Mouse (Mus musculus) B cell, adult 2 months (primary cell): ENCODE measurements around the gene Cadps2.
A peak's percentile ranks its signal among the peaks of the same experiment; 100 is the strongest.

Source experiments
- DNase-seq, 2 experiments: peaks; one replicate each; pipeline ENCODE4 v3.0.0; 2022

Cadps2 gene

DNA sequence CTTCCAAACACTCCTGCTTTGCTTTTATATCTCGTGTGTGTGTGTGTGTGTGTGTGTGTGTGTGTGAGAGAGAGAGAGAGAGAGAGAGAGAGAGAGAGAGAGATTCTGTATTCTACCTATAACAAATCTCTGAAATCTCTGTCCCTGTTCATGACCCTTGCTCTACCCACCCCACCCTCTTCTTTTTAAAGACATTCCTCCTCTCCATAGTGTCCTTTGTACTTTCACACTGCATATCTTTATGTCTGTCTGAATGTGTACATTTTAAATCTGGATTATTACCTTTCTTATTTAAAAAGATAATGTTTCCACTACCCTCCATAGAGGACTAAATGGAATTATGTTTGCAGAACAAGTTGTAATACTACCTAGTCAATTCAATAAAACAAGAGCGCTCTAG, 315.5 kb downstream of the Cadps2 start:
- no peak for DNase-seq

DNA sequence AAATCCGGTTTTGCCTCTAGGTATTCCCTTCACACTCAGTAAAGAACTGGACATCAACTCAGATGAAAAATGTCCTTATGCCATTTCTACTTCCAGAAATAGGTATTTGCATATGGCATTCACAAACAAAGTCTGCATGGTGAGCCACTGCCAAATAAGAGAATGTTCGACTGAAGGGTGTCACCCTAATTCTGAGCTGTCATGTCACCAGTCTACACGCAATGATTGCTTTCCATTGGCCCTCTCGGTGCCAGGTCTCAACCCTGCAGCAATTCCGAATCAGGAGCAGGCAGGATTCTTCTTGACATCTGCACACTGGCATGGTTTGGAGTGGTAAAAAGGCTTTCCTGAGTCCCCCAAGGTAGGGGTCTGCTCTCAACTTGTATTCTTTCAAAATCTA, 316.7 kb downstream of the Cadps2 start:
- DNase-seq = no peak

DNA sequence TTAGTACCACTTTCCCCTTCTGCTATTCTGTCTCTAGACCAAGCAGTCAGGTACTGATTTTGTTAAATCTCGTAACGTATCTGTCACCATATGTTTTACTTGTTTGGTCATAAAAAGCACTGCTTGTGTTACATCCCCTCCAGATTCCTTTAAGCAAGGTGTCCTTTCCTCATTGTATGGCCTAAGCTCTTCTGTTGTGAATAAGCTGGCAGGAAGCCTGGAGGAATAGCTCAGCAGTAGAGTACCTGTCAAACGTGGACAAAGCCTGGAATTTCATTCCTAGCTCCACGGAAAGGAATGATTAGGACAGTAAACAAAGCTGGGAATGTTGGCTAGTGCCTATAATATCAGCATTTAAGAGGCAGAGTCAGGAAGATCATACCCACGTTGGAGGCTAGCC, 340.6 kb downstream of the Cadps2 start:
- no peak for DNase-seq

DNA sequence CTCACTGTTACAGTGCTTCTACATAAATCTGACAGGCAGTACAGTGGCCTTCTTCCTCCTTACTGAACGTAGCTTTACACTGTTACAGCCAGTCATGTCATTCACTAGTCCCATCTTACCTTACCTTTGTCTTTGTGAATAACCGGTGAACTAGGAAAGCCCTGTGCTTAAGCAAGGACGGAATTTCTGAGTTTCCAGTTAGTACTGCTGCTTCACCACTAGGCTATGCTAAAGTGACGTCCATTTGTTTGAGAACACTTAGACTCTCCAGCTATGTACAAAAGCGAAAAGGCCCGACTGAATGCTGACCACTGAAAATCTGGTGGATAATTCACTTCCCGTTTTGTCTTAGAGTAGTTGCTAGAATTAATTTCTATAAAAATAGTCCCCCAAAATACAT, 347.4 kb downstream of the Cadps2 start:
- no peak for DNase-seq

DNA sequence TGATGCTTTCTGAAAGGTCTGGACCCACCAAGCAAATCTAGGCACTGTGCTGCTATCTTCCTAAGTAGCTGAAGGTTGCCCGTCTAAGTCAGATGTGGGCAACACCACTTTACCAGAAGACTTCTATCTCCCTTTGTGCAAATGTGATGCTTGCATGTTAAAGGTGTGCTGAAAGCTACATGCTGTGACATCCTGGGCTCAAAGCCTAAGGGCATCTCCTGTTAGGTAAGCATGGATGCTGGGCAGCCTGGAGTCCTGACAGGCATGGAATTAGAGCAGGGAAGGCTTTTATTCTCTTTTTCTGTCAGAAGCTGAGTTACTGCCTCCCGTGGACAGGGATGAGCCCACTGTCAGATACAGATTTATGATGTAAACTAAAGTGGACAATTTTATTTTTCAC, 348.8 kb downstream of the Cadps2 start:
- DNase-seq = no peak

DNA sequence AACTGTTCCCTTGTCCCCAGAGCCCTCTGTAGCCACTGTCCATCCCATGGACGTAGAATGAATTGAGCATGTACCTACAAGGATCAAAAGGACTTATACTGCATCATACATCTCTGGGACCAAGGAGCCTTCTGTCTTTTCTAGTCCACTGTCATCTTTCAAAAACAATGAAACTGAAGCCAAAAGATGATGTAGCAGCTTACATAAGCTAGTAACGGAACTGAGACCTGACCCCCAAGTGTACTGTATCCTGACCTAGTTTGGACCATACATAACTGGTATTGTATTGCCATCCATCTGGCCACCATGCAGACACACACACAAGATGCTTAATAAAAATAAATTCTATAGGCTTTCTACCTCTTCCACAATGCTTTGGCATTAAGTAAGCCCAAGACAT, 350.2 kb downstream of the Cadps2 start:
- DNase-seq = no peak

DNA sequence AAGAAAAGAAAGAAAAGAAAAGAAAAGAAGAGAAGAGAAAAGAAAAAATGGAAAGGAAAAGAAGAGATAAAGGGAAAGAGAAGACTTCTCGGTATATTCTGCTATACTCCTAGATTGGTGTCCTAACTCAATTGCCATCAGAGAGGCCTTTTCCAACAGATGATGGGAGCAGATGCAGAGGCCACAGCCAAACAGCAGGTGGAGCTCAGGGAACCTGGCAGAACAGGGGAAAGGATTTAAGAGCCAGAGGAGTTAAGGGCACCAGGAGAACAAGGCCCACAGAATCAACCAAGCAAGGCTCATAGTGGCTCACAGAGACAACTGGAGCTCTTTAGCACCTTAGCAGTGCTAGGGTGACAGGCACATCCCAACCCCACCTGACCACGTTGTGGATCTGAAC, 366.5 kb downstream of the Cadps2 start:
- DNase-seq = no peak

DNA sequence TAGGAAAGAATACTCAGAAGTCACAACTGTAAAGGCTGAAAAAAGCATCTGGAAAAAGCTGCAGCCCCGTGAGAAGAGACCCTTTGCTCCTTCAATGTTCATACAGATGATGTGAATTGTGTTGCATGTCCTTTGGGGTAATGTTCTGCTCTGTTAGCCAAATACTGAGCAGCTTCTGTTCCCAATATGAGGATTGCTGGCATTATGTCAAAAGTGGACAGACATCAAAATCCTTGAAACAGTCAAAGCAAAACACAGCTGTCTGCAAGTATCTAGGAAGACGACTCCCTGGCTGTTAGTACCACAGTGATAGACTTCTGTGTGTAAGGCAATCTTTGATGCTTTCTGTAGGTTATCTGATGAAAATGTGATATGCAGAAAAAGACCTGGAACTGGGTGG, 367.4 kb downstream of the Cadps2 start:
- DNase-seq = no peak

DNA sequence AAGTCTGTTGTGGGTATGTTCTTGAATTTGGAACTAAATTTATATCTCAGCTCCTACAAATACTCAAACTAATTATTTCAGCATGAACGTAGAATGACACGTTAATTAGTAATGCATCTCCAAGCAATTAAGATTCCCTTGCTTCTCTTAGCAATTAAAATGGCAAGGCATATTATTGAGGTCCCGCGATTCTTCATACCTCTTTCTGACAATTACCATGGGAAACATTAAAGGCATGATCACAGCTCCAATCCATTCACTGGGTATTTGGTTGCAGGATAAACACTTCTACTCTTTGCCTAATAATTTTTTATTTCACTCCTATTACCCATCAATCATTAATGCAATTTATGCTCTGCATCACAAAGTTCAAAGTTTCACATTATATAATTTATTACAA, 371.3 kb downstream of the Cadps2 start:
- no peak for DNase-seq

DNA sequence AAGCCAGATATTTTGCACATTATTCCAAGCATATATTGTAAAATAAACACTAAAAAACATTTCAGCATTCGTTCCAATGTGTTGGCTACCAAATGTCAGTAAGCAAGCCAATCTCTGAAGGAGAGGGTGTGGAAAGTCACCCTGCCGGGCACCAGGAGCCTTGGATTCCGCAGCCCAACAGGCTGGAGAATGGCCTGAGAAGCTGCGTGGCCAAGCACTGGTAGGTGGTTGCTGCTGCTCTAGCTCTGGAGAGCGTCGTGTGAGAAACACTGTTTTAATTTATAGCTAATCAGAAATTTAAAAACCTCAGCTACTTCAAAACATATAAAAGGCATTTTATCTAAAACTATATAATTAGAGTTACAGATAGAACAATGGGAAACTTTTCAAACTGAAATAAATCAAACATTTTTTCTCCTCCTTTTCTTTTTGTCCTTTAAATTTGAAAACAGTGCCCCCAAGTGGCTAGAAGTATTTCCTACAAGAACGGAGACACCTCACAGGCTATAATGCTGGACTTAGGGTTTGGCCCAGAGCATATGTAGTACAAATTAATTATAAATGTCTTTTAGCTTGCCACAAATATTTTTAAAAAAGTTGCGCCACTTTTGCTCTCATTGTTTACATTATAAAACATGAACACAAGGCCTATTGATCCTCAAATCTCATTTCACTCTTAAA, 376.5 kb downstream of the Cadps2 start:
- DNase-seq = no peak

DNA sequence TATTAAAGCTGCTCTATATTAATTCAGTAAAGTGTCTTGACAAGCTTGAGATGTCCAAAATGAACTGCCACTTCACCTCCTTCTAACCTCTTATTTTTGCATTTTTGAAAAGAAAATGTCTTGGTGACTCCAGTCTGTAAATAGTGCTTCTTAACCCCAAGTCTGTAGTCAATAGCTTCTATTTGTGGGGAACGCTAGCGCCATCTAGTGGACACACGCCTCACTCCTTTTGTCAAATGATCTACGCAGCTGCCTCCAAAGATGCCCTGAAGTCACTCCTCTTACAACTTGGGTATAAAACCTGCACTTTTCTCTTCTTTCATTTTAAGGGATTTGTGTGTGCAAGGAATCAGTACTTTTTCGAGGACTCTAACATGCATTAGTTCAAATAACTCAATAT, 381.5 kb downstream of the Cadps2 start:
- DNase-seq = peak; percentile 1

DNA sequence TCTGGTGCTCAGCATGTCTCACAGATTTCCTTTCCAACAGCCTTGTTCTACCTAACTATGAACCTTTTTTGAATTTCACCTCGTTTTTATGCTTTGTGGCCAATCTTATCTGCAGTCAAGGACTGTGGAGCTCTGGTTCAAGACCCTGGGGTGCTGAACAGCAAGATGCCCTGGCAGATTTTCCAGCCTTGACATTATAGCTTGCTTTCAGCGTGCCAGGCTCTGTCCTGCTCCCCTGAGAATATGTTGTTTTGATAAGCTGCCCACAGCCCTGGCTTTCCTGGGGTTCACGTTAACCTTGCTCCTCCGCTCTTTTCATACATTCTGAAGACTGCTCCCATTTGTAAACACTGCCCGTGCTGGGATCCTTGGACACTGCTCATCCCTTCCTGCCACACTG, 385.3 kb downstream of the Cadps2 start:
- DNase-seq = no peak

DNA sequence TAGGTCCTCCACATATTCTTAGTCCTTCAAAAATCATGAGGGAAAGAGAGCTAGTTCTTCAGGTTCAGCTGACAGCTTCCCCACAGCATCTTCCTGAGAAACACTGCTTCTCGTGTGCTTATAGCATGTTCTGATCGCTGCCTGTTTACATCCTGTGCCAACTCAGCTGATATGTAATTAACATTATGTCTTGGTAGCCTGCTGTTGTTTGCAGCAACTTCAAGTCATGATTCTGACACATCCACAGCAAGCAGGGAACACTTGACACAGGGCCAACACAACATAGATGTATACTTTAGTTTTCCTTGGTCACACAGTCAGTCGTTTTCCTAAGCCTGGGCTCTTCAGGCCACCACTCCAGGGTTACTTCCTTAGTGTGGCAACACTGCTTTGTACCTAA, 399.3 kb downstream of the Cadps2 start:
- DNase-seq = no peak

DNA sequence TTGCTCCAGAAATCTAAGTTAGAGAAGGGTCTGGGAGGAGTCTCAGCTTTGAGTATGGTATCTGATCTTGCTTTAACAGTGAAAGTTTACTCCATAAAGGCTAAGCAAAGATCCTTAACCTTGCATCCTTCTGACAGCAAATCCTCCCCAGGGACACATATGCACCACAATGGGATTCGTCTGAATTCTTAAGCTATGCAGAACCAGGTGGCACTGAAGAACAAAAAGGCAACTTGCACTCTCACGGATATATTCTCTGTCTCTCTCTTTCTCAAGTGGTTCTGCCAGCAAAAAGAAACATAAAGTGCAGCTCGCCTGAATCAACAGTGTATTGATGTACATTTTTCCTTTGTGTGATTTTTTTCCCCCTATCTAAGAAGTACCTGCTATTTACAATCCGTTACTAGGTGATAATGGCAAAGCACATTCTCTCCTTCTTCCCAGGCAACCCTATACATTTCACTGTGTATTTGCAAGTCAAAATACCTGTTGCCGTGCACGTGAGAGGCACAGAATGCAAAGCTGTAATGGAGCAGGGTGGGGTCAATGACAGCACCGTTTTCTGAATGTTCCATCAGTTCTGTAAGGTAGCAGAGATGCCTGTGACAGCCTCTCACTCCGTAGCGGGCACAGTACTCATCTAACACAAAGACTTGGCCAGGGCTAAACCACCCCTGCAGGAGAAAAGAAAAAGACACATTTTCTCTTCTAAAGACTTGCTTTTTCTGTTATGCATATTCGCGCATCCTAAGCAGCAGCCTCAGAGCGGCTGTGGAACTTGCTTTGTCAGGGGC, 428.8 kb downstream of the Cadps2 start:
- no peak for DNase-seq

DNA sequence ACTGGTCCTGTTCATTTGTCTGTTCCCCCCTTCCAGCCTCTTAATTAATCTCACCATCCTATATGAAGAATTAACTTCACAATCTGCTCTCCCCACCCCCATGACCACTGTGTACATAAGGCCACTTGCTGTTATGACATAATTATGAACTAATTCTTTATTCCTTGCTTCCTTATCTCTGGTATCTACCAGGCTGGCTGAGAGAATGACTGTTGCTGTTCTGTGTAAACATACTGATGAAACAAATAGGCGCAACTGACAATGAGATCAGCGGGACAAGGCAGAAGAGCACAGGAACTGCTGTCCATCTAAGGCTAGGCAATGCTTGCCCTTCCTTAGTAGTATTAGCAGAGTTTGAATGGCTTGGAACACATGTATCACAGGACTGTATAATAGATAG, 445.1 kb downstream of the Cadps2 start:
- DNase-seq = no peak

DNA sequence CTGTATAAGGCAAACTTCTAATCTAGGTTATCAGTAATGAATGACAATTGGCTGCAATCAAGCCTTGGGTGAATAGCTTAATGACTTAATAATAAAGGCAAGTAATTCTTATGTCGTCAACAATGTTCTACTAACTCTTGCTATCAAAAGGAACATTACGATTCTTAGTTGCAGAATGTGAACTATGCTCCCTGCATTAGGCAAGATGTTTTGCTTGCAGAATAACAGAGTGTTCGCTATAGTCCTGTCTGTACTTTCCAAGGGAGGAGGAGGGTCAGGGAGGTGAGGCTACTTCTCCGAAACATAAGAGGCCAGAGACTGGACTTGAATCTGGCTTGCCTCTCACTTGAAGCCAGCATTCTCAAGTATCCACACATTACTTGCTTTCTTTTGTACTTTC, 446.5 kb downstream of the Cadps2 start:
- DNase-seq = no peak

DNA sequence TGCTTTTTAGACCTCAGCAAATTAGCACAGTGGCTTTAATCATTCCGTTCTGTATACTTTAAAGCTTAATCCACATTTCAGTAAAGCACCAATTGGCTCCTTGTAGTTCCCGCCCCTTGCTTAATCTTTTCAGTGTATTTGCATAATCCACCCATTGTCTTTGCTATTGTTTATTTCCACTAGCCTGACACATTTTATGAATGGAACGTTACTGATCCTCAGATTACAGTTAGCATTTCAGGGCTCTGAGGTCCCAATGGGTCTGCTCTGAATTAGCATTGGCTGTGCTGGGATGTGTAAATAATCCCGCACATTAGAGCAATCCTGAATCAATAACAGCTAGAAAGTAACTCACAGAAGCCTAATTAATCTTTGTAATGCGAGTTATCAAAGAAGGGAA, 452.5 kb downstream of the Cadps2 start:
- DNase-seq = no peak

DNA sequence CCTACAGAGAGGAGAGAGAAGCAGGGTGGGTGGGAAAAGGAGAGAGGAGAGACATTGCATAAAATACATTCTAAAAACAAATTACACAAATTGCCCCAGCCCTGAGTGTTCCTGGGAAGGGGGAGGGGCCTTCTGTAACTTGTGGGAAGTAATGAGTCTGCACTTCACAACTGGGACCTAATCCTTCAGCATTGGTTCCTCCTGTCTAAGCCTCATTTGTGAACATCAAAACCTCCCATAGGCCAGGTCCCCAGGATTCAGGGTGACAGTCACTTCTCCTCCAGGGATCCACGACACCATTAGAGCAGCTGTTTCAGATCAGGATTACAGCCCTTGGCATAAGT, 456.2 kb downstream of the Cadps2 start:
- DNase-seq = no peak

DNA sequence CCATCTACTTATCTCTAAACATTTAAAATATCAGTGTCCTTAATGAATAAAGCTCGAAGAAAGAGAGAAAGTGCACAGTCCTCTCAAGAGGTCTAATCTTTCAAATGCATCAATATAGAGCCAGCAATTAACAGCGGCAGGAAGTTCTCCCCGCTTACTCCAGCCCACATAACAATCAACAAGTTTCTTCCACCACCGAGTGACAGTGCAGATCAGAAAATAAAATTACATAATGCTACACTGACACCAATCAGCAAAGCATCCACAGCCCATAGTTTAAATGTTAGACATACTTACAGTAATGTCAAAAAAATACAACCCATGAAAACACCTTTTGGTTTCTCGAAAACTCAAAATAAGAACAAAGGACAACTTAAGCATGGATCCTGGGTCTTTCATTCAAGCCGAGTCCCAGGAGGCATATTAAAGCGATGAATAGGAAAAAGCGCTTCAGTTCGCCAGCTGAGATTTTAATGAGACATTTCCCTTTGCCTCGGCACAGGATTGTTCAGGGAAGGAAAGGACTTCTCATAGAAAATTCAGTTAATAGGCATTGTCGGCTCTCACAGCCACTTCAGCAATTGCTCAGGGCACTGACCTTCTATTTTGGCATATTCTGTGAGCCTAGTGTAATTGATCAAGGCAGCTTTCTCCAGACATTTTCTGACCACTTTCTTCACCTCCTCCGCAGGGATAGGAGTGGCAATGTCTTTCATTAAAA, 456.8 kb downstream of the Cadps2 start:
- no peak for DNase-seq

DNA sequence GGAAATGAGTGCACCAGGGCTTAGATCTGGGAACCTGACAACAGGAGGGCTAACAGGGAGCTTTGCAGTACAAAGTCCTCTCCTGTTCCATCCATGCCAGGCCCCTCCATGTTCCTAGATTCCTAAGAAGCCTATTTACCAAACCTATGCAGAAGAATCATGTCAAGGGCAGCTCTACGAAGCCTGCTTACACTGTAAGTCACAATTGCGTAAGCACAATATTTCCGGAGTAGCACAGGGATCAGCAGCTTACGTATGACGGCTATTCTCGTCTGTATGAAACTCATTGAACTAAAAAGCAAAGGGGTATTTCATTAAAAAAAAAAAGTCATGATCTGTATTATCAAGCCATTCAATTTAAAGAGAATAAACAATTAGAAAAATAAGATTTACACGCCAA, 462.9 kb downstream of the Cadps2 start:
- DNase-seq = no peak

DNA sequence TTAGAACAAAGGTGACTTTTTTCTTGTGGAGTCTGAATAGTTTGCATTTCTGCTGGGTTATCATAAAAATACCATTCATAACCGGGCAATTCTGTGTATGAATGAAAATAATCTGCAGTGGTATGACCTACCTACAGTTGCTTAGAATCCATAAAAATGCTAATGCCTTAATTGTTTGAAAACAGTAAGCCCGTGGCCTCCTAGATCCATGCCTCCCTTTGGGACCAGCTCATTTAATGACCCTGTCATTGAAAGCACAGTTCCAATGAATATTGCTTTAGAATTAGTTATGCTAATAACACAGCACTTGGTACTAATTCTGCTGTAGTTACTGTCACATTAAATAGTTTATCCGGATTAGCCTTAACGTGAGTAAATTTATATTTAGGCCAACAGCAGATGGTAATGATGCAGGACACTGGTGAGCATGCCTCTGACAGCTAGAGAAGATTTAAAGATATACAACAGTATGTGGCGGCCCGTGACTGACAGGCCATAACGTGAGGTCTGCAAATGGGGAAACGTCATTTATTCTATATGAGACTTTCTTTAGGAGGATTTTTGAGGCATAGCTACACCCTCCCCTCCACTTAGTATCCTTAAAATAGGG, 477.3 kb downstream of the Cadps2 start:
- no peak for DNase-seq

DNA sequence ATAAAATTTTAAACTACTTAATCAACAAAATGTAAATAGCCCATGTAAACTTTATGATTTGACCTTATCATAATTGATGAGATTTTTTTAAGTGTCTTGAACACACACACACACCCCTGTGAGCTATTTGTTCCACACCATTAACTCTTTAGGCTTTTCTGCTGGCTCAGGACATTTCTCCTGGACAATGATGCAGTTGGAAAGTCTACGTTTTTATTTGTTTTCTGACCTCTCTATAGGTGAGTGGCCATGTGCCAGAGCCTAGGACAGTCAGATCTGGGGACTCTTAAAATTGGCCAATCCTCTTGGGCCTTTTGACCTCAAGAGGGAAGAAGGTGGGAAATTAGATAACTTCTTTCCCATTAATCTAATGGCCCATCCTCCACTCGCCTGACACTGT, 478.6 kb downstream of the Cadps2 start:
- DNase-seq = no peak

DNA sequence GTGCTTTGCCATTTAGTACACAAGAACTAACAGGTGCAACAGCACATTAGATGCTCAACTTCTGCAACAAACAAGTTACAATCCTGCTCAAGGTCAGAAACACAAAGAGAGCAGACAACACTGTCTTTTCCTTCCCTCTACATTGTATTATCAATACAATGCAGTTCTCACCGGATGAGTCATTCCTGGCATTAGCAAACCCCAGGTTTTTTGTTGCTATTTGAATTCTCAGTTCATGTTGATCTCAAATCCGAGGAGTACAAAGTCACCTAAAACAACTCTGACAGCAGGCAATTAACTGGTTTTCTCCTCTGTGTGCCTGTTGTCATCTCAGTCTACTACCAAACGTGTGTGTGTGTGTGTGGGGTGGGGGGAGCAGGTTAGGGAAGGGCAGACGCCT, 483.1 kb downstream of the Cadps2 start:
- DNase-seq = no peak

DNA sequence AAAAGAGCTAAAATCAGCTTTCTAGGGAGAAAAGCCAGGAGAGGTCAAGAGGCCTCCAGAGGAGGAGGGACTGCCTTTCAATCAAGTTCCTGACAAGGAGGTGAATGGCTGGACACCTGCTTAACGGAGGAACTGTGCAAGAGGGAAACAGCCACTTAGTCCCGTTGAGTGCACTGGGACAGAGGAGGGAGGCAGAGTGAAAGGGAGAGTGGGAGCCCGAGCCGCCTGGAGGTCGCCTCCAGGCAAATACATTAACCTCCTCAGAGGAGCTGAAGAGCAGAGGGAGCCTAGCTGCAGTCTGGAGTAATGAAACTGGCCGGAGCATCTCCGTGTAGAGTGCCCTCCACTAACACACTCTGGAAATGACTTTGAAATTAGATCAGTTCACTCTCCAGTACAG, 485.7 kb downstream of the Cadps2 start:
- DNase-seq = no peak
